Mouse (Mus musculus) layer of hippocampus, adult 9-11 months (tissue): Measurements from ENCODE around the gene Mrtfb.

Source experiments
- DNase-seq: peaks from one replicate; pipeline ENCODE4 v3.0.0; 2022

Mrtfb gene

DNA sequence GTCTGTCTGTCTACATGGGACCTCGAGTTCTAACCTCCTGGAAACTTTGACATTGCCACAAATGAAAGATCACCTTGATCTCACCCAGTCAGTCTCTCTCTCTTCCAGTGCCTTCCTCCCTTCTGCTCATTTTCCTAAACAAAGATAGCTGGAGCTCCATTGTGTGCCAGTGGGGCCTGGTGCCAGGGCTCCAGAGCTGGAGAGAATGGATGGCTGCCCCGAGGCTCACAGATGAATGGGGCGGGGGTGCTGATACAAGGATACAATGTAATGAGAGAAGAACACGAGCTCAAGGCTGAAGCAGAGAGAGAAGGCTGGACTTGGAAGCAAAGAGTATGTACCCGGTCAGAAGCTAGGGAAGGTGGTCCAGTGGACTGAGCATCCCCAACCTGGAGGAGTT is 189.2 kb downstream of the Mrtfb start:
- DNase-seq: no peak

- no peak for DNase-seq
These were observed 190.2 kb downstream of the Mrtfb start for GRCm38 (mm10) chr16:13446488-13446887.

- DNase-seq: no peak
These were observed 190.6 kb downstream of the Mrtfb start for GRCm38 (mm10) chr16:13446971-13447283.

GRCm38 (mm10) chr16:13447284-13448050 is 191.2 kb downstream of the Mrtfb start:
- DNase-seq: no peak

GRCm38 (mm10) chr16:13448051-13448705 is 191.9 kb downstream of the Mrtfb start:
- no peak for DNase-seq

GRCm38 (mm10) chr16:13448706-13449090 is 192.4 kb downstream of the Mrtfb start:
- no peak for DNase-seq

GRCm38 (mm10) chr16:13449491-13449890 is 193.2 kb downstream of the Mrtfb start:
- DNase-seq: no peak

- DNase-seq: no peak
These were observed 194.6 kb downstream of the Mrtfb start for GRCm38 (mm10) chr16:13450831-13451230.

DNA sequence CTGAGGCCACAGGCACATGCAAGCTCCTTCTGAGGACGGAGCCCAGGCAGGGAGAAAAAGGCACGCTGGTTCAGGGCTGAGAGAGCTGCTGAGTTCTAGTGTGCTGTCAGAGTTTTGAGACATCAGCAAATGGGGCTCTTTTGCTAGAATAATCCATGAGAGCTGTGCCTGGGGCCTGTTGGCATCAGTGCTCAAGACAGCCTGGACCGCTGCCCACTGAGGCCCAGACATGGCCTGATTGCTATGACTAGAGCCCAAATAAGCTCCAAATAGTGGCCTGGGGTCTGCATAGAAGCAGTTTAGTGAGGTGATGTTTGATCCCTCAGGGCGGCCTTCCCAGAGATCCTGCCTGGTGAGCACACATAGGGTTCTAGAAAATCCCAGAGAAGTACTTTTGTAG is 195.7 kb downstream of the Mrtfb start:
- DNase-seq: no peak

DNA sequence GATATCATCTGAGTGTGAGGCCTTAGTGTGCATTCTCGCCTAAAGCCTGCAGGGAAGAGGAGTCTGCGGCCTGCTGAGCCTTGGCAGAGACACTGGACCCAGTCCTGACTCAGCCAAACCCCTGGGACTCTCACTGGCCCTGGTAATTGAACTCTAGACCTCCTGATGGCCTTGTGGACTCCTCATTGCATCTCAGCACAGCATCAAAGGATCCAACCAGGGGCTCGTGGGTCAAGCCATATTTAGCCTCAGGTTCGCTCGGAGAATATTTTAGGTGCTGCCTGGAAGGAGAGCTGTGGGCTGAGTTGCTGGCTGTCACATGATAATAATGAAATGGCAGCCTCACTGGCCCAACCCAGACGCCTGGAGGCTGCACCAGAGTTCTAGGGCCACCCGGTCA is 196.4 kb downstream of the Mrtfb start:
- no peak for DNase-seq

- DNase-seq: no peak
These were observed 197.8 kb downstream of the Mrtfb start for GRCm38 (mm10) chr16:13454026-13454600.

DNA sequence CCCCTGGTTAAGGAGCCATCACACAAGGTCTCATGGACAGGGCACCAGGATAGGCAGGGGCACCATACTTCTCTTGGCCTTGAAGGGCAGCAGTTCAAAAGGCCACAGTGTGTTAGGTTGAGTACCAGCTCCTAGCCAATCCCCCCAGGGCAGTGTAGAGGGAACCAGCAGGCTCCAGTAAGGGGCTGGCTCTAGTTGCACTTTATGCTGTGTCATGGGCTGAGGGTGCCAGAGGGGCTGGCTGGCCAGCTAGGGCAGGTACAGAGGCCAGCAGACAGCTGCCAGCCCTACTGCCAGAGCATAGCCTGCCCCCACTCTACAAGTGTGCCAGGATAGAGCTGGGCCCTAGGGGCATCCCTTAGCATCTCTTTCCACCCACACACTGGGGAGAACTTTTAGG is 199.3 kb downstream of the Mrtfb start:
- DNase-seq: no peak

GRCm38 (mm10) chr16:13458556-13458955 is 202.3 kb downstream of the Mrtfb start:
- no peak for DNase-seq

DNA sequence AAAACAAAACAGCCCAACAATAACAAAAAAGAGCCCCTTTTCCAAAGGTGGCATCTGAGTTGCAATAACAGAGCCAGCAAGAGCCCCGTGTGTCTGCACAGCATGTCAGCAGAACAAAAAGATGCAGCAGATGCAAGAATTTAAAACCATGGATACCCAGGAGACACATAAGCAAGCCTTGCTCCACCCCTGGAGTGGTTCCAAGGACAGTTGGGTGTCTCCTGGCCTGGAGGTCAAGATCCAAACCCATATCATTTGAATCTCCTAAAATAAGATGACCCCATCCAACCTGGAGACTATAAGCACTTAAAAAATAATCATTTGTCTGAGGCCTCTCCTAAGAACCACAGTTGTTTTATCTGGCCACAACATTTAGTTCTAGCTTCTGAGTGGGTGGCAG is 203.8 kb downstream of the Mrtfb start:
- DNase-seq: no peak

DNA sequence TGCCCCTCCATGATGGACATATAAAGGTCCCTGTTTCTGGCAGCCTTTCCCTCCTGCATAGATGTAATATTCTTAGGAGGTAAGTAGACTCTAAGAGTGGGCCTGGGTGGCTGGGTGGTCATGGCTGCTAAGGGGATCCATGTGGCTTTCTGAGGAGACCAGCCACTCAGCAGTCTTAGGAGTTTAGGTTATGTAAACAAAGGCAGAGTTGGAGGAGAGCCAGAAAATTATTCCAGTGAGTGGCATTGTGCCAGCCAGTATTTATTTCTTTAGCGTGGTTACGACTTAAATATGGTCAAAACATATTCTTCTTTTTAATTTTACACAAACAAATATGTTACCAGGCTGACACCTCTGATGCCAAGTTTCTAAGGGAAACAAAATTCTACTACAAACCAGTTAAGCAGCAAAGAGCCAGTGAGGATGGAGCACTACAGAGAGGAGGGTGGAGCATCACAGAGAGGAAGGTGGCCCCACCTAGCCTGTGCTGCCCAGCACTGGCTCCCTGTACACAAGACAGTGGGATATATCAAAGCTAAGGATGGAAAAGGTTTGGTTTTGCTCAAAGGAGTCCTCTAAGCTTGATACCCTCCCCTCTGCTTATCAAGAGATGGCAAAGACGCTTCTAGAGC is 204.6 kb downstream of the Mrtfb start:
- no peak for DNase-seq

DNA sequence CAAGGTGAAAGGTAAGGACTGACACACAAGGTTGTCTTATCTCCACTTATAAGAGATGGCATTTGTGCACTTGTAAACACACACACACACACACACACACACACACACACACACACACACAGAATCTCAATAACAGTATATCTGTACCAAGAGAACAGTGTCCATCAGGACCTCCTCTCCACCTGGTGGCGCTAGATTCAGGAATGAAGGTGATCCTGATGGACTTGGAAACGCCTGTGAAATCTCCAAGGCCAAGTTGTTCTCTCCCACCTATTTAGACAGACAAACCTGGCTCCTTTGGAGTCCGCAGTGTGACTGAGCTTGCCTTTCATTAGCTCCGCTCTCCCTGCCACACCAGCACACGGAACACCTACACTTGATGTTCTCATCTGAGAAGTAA is 208.4 kb downstream of the Mrtfb start:
- DNase-seq: no peak
